Mouse (Mus musculus) myocyte (in vitro differentiated cells): ENCODE results near the gene Gm5134. TPM values are rescaled to one million over a fixed set of nuclear protein-coding genes. Genes with fewer than 3 reads are reported as not detected.
A peak's percentile ranks its signal among the peaks of the same experiment; 100 is the strongest.

Experiments used
- H3K27me3 ChIP-seq: one replicate; pipeline ENCODE4 v1.6.1; 2011; ENCODE audit not compliant: control insufficient read depth, insufficient read depth, insufficient read length
- H3K36me3 ChIP-seq: one replicate; pipeline ENCODE4 v1.6.1; 2011; ENCODE audit not compliant: control insufficient read depth, insufficient read depth
- H3K4me2 ChIP-seq: one replicate; pipeline ENCODE4 v1.6.1; 2011; ENCODE audit warnings: low read depth, control low read depth
- H3K4me3 ChIP-seq: one replicate; pipeline ENCODE4 v1.5.1; 2011; ENCODE audit warnings: mild to moderate bottlenecking, control low read depth, moderate library complexity
- H3K79me2 ChIP-seq: one replicate; pipeline ENCODE4 v1.6.1; 2011; ENCODE audit not compliant: control insufficient read depth, insufficient read depth
- H3ac ChIP-seq: one replicate; pipeline ENCODE4 v1.6.1; 2011; ENCODE audit not compliant: control insufficient read depth, insufficient read length
- CEBPB ChIP-seq: IDR thresholded peaks from 2 replicates; pipeline ENCODE4 v1.6.1; 2011; ENCODE audit warnings: mild to moderate bottlenecking, moderate library complexity; ENCODE audit not compliant: poor library complexity, insufficient read depth, severe bottlenecking
- E2F4 ChIP-seq: IDR thresholded peaks from one replicate; pipeline ENCODE4 v1.6.1; 2011; ENCODE audit warnings: mild to moderate bottlenecking, control low read depth, moderate library complexity; ENCODE audit not compliant: insufficient read depth
- MAX ChIP-seq: IDR thresholded peaks from one replicate; pipeline ENCODE4 v1.6.1; 2011; ENCODE audit warnings: low read depth, mild to moderate bottlenecking, control low read depth
- MYOD1 ChIP-seq, 3 experiments: IDR thresholded peaks; one replicate each; pipeline ENCODE4 v1.6.1; 2011; ENCODE audit warnings: control low read depth in 2 of 3, low read depth in 2 of 3, mild to moderate bottlenecking in 2 of 3, moderate library complexity in 1 of 3; ENCODE audit not compliant: insufficient read length in 2 of 3, control insufficient read depth in 1 of 3
- MYOG ChIP-seq, 3 experiments: IDR thresholded peaks; one replicate each; pipeline ENCODE4 v1.6.1; 2011; ENCODE audit warnings: control low read depth in 2 of 3, low read depth in 2 of 3, mild to moderate bottlenecking in 2 of 3; ENCODE audit not compliant: insufficient read length in 2 of 3, control insufficient read depth in 1 of 3, insufficient read depth in 1 of 3
- POLR2A ChIP-seq: IDR thresholded peaks from one replicate; pipeline ENCODE4 v1.6.1; 2011; ENCODE audit warnings: low read depth, mild to moderate bottlenecking, control low read depth, moderate library complexity; ENCODE audit not compliant: insufficient read length
- POLR2AphosphoS2 ChIP-seq: IDR thresholded peaks from one replicate; pipeline ENCODE4 v1.6.1; 2011; ENCODE audit warnings: low read depth, control low read depth; ENCODE audit not compliant: insufficient read length
- REST ChIP-seq: IDR thresholded peaks from one replicate; pipeline ENCODE4 v1.6.1; 2011; ENCODE audit warnings: mild to moderate bottlenecking, control low read depth, moderate library complexity; ENCODE audit not compliant: insufficient read depth, insufficient read length
- SRF ChIP-seq: IDR thresholded peaks from one replicate; pipeline ENCODE4 v1.6.1; 2011; ENCODE audit warnings: low read depth; ENCODE audit not compliant: control insufficient read depth, insufficient read length
- TCF12 ChIP-seq: IDR thresholded peaks from one replicate; pipeline ENCODE4 v1.6.1; 2011; ENCODE audit warnings: mild to moderate bottlenecking, control low read depth; ENCODE audit not compliant: poor library complexity, insufficient read depth, severe bottlenecking
- TCF3 ChIP-seq: IDR thresholded peaks from one replicate; pipeline ENCODE4 v1.6.1; 2011; ENCODE audit warnings: low read depth, control low read depth; ENCODE audit not compliant: insufficient read length
- USF1 ChIP-seq: IDR thresholded peaks from one replicate; pipeline ENCODE4 v1.6.1; 2011; ENCODE audit warnings: low read depth, mild to moderate bottlenecking, control low read depth, moderate library complexity
- polyA plus RNA-seq: library from polyadenylated mRNA; unstranded; fragments of >200 nt; fragmentation: generic; extraction: Trizol; gene quantifications from one replicate; pipeline ENCODE4 v1.2.1, GENCODE M21; 2012; ENCODE audit warnings: missing spikeins

The Gm5134 gene
- polyA plus RNA-seq, 1 experiment, result 0.01 TPM

DNA sequence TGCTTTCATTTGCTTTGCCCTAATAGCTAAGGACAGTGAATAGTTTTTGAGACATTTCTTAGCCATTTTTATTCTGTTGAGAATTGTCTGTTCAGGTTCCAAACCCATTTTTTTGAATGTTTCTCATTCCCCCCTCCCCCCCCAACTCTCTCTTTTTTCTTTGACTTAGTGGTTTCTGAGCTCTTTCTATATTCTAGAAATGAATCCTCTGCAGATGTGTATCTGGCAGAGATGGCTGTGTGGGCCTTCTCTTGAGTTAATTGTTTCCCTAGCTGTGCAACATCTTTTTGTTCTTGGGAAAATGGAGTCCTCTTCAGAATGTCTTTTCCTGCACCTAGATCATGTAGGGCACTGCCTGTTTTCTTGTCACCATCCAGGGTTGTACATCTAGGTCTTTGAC lies 81.0 kb downstream of the Gm5134 start:
- H3K4me2 ChIP-seq, result no peak overlapping the region
- H3K4me3 ChIP-seq, result no peak overlapping the region
- TF ChIP-seq POLR2AphosphoS2, result no peak
- TF ChIP-seq MAX, result no peak
- TF ChIP-seq MYOG (IDR thresholded peaks at IDR 0.05; ENCODE audit: control insufficient read depth in 1 of 3, insufficient read depth in 1 of 3, insufficient read length in 2 of 3, low read depth in 2 of 3), result no peak
- no peak for TF ChIP-seq E2F4
- no peak for TF ChIP-seq REST
- TF ChIP-seq POLR2A, result no peak
- TF ChIP-seq MYOD1 (IDR thresholded peaks at IDR 0.05; ENCODE audit: control insufficient read depth in 1 of 3, insufficient read length in 2 of 3, low read depth in 2 of 3), result no peak
- TF ChIP-seq TCF3, result no peak
- no peak for TF ChIP-seq USF1
- TF ChIP-seq SRF, result no peak
- no peak for TF ChIP-seq TCF12
- no peak for TF ChIP-seq CEBPB
- H3K79me2 ChIP-seq, result peaks cover 59% of the 10 kb centered on the region
- no peak overlapping the region for H3ac ChIP-seq
- H3K36me3 ChIP-seq, result peaks cover 29% of the 10 kb centered on the region
- no peaks in the 10 kb centered on the region for H3K27me3 ChIP-seq

DNA sequence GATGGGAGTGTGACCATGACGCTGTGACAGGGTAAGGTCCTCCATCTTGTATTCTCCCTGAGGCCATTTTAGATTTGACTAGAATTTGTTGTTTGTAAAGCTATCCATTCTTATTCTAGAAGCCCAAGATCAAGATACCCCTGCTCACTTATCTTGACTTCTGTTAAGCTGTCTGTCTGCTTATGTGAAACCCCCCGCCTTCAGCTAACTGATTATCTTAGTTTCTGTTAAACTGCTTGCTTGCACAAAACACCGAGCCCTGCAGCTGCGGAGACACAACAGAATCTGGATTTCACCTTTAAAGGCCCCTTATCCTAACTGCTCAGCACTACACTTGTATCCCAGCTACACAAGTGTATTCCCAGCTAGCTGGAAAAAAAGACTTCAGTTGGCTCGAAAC lies 82.6 kb downstream of the Gm5134 start:
- H3K36me3 ChIP-seq, result peaks cover 33% of the 10 kb centered on the region
- H3ac ChIP-seq, result no peak overlapping the region
- H3K27me3 ChIP-seq, result no peaks in the 10 kb centered on the region
- H3K4me3 ChIP-seq, result no peak overlapping the region
- no peak for TF ChIP-seq TCF12
- no peak for TF ChIP-seq MYOD1 (IDR thresholded peaks at IDR 0.05; ENCODE audit: control insufficient read depth in 1 of 3, insufficient read length in 2 of 3, low read depth in 2 of 3)
- no peak for TF ChIP-seq REST
- no peak for TF ChIP-seq SRF
- TF ChIP-seq CEBPB, result no peak
- no peak for TF ChIP-seq TCF3
- no peak for TF ChIP-seq POLR2AphosphoS2
- TF ChIP-seq USF1, result no peak
- TF ChIP-seq MAX, result no peak
- no peak for TF ChIP-seq POLR2A
- no peak for TF ChIP-seq E2F4
- no peak for TF ChIP-seq MYOG (IDR thresholded peaks at IDR 0.05; ENCODE audit: control insufficient read depth in 1 of 3, insufficient read depth in 1 of 3, insufficient read length in 2 of 3, low read depth in 2 of 3)
- H3K4me2 ChIP-seq, result no peak overlapping the region
- H3K79me2 ChIP-seq, result peaks cover 59% of the 10 kb centered on the region

DNA sequence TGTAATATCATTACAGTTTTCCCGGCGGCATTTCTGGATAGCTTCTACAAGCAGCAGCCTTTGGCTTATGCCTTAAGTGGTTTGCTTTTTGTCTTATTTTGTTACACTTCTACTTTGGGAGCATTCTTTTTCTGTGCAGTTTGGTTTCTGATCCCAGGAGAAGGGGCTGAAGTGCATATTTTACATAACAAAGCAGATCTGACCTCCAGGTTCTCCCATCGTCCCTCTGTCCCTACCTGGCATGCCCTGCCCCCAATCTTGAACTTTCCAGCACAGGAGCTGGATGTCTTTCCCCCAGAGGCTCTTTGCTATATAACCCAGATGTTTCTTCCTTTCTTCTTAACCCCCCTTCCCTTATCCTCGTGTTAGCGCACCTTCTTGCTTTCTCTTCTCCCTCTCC lies 91.0 kb downstream of the Gm5134 start:
- TF ChIP-seq MYOG (IDR thresholded peaks at IDR 0.05; ENCODE audit: control insufficient read depth in 1 of 3, insufficient read depth in 1 of 3, insufficient read length in 2 of 3, low read depth in 2 of 3) (no peak), REST (no peak), USF1 (no peak), TCF3 (no peak), CEBPB (no peak), TCF12 (no peak), MYOD1 (IDR thresholded peaks at IDR 0.05; ENCODE audit: control insufficient read depth in 1 of 3, insufficient read length in 2 of 3, low read depth in 2 of 3) (no peak), E2F4 (no peak), MAX (no peak), POLR2AphosphoS2 (no peak), SRF (no peak), POLR2A (no peak)
- Histone ChIP-seq H3K4me3 (no peak overlapping the region), H3ac (no peak overlapping the region), H3K27me3 (no peaks in the 10 kb centered on the region), H3K79me2 (no peaks in the 10 kb centered on the region), H3K4me2 (no peak overlapping the region), H3K36me3 (peaks cover 3% of the 10 kb centered on the region)

DNA sequence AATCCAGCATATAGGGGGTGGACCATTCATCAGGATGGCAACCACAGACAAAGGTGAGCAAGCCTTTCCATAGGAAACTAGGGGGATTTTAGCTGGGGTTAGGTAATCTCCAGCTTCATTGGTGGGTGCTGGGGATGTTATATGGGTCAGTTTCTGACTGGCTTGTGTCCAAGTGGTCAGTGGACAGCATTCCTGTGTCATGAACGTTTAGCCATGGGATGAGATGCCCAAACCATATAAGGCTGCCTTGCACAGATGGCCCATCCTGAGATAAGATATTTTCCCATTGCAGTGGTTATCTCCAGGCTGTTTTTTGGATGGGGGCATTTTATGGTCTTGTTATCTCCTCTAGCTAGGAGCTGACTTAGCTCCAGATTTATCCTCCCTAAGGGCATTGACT lies 92.4 kb downstream of the Gm5134 start:
- no peak for TF ChIP-seq TCF12
- TF ChIP-seq SRF, result peak; percentile 94
- no peaks in the 10 kb centered on the region for H3K79me2 ChIP-seq
- H3ac ChIP-seq, result no peak overlapping the region
- no peaks in the 10 kb centered on the region for H3K27me3 ChIP-seq
- no peak overlapping the region for H3K4me3 ChIP-seq
- no peaks in the 10 kb centered on the region for H3K36me3 ChIP-seq
- H3K4me2 ChIP-seq, result no peak overlapping the region

DNA sequence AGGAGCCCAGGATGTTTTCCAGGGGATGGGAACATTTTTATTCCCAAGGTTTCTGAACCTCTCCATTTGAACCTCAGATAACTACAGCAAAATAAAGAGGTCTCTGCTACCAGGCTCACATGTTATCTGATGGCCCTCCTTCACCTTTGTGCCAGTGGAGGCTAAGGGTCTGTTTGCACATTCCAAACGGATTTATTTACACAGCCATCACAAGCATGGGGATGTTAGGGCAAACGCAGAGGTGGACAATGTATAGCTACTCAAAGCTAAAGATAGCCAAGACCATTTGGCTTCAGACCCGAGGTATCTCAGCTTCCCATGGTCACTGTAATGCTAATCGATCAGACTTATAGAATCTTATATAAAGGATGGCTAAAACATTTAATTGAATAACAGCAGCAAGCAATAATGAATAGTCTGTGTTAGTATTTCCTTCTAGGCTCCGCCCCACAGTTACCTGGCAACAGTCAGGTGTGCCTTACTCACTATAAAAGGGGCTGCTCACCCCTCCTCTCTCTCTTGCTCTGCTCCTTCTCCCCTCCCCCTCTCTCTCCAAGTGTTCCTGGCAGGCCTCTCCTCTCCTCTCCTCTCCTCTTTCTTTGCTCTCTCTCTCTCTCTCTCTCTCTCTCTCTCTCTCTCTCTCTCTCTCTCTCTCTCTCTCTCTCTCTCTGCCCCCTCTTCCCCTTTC lies 93.0 kb downstream of the Gm5134 start:
- no peak overlapping the region for H3ac ChIP-seq
- no peak overlapping the region for H3K4me3 ChIP-seq
- no peaks in the 10 kb centered on the region for H3K27me3 ChIP-seq
- H3K4me2 ChIP-seq, result no peak overlapping the region
- no peaks in the 10 kb centered on the region for H3K79me2 ChIP-seq
- no peak for TF ChIP-seq USF1
- TF ChIP-seq CEBPB, result no peak
- TF ChIP-seq MYOG (IDR thresholded peaks at IDR 0.05; ENCODE audit: control insufficient read depth in 1 of 3, insufficient read depth in 1 of 3, insufficient read length in 2 of 3, low read depth in 2 of 3), result no peak
- TF ChIP-seq SRF, result no peak
- no peak for TF ChIP-seq TCF3
- TF ChIP-seq MAX, result no peak
- TF ChIP-seq POLR2AphosphoS2, result no peak
- TF ChIP-seq TCF12, result no peak
- no peaks in the 10 kb centered on the region for H3K36me3 ChIP-seq
